9 mouse cellular contexts compared by ENCODE assay signal in the genomic region with DNA sequence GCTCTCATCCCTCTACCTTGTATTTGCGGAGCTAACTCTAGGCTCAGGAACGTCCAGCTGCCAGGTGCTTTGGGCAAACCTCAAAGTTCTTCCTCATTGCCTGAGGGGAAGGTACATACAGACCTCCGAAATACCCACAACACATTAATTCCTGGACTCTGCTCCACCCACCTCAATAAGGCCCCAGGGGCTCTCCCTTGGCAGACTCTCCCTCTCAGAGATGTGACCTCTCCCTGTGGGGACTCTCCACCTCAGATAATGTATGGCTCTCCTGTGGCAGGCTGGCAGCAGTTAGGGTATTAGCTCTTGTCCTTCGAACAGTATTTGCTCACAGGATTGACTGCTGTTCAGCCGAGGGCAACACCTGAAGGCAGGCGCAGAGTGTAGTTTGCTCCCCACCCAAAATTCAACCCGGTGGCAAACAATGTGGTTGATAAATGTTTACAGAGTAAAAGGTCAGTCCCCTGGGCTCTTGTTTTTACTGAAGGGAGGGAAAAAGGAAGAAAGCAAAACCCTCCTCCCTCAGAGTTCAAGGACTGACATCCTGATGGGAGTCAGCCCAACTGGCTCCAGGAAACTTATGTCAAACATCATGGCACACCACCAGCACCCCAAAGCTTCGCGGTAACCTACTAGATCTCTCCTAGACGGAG. TPM values are rescaled to one million over a fixed set of nuclear protein-coding genes. Genes with fewer than 3 reads are reported as not detected.
DNase-seq lines count a peak whose midpoint lies in the region; ATAC-seq and TF ChIP-seq lines count a peak whose summit lies in the region.
"Had no signal": no experiment of that assay in that cellular context is flagged by ENCODE, and none has a peak within 500 bp of the region (broad histone marks: within the 10 kb centered on the region; RNA-seq: fewer than 3 reads in every experiment).

No protein-coding gene starts in this region.

- no peaks in the 10 kb centered on the region for H3K9me3 ChIP-seq in forebrain, embryonic 11.5 days (ENCODE audit: control insufficient read depth, low read length)
- no peaks in the 10 kb centered on the region for H3K9me3 ChIP-seq in forebrain, embryonic 15.5 days
- no peaks in the 10 kb centered on the region for H3K9me3 ChIP-seq in ES-E14 (ENCODE audit: control insufficient read depth, insufficient read depth, low read depth, low read length)
- H3K9me3 ChIP-seq in intestine, embryonic 15.5 days: no peaks in the 10 kb centered on the region
- H3K9me3 ChIP-seq in midbrain, embryonic 11.5 days (ENCODE audit: control insufficient read depth, low read length): no peaks in the 10 kb centered on the region

- H3K4me2 ChIP-seq in forebrain, embryonic 11.5 days (ENCODE audit: low read depth, low read length, severe bottlenecking): peak overlapping the region; percentile 95; the same call in 1 of the 2 replicates
- H3K4me2 ChIP-seq in forebrain, embryonic 15.5 days (replicated peaks): no peak overlapping the region
- H3K4me2 ChIP-seq in intestine, embryonic 15.5 days (replicated peaks): peak overlapping the region; percentile 93
- H3K4me2 ChIP-seq in midbrain, embryonic 11.5 days: no peak overlapping the region; the same call in 1 of the 2 replicates

- H3K36me3 ChIP-seq in forebrain, embryonic 11.5 days (ENCODE audit: control insufficient read depth, insufficient read depth, low read length): no peaks in the 10 kb centered on the region
- H3K36me3 ChIP-seq in forebrain, embryonic 15.5 days: no peaks in the 10 kb centered on the region
- no peaks in the 10 kb centered on the region for H3K36me3 ChIP-seq in ES-E14 (ENCODE audit: control insufficient read depth, insufficient read depth, low read length, poor library complexity, severe bottlenecking)
- H3K36me3 ChIP-seq in intestine, embryonic 15.5 days: no peaks in the 10 kb centered on the region
- no peaks in the 10 kb centered on the region for H3K36me3 ChIP-seq in midbrain, embryonic 11.5 days (ENCODE audit: control insufficient read depth, insufficient read depth, low read length)

- WGBS in forebrain, embryonic 11.5 days: 65% methylated on average over 10 of the region's 10 CpGs
- WGBS in forebrain, embryonic 15.5 days: 59% methylated on average over 10 of the region's 10 CpGs
- WGBS in intestine, embryonic 15.5 days: 40% methylated on average over 10 of the region's 10 CpGs
- 55% methylated on average over 10 of the region's 10 CpGs for WGBS in midbrain, embryonic 11.5 days

- in situ Hi-C loops in ES-E14 (cut with MboI; ENCODE audit: low sequenced_read_pairs in 2 of 2, unreplicated experiment in 2 of 2): no loop called here

- no peak overlapping the region for H3K27ac ChIP-seq in forebrain, embryonic 11.5 days (ENCODE audit: low read depth, low read length)
- H3K27ac ChIP-seq in forebrain, embryonic 15.5 days (replicated peaks): no peak overlapping the region
- H3K27ac ChIP-seq in ES-E14 (ENCODE audit: insufficient read depth, low read depth, low read length, poor library complexity, severe bottlenecking): no peak overlapping the region
- no peak overlapping the region for H3K27ac ChIP-seq in intestine, embryonic 15.5 days
- no peak overlapping the region for H3K27ac ChIP-seq in midbrain, embryonic 11.5 days (ENCODE audit: low read depth, low read length)

- no peak for DNase-seq in forebrain, embryonic 11.5 days (ENCODE audit: low spot score)
- DNase-seq in ES-E14 (ENCODE audit: low read depth, low spot score): no peak
- peak; percentile 81 for DNase-seq in midbrain, embryonic 11.5 days (ENCODE audit: low spot score, missing footprints)
- no peak for DNase-seq in right cerebral cortex, postnatal 36 days (ENCODE audit: low spot score in 2 of 2)
- no peak for DNase-seq in thymus, postnatal 10 days (ENCODE audit: low spot score in 2 of 2)
- DNase-seq in cerebellum, postnatal 4 days (ENCODE audit: low spot score in 2 of 2): no peak
- DNase-seq: adrenal gland, adult 8-10 months had no signal

- H3K4me1 ChIP-seq in forebrain, embryonic 11.5 days (replicated peaks; ENCODE audit: control insufficient read depth, insufficient read depth, low read length): peaks cover 6% of the 10 kb centered on the region; the same call in 1 of the 2 replicates
- H3K4me1 ChIP-seq in forebrain, embryonic 15.5 days: peaks cover 30% of the 10 kb centered on the region
- H3K4me1 ChIP-seq in ES-E14 (ENCODE audit: control insufficient read depth in 2 of 2, insufficient read depth in 2 of 2, low read length in 2 of 2, poor library complexity in 1 of 2): peaks cover 6 to 21% of the 10 kb centered on the region in 2 experiments; a peak in 3 of 4 replicates
- peaks cover 23% of the 10 kb centered on the region for H3K4me1 ChIP-seq in intestine, embryonic 15.5 days (replicated peaks)
- peaks cover 12% of the 10 kb centered on the region for H3K4me1 ChIP-seq in midbrain, embryonic 11.5 days (ENCODE audit: control insufficient read depth, insufficient read depth, low read length)

- no peaks in the 10 kb centered on the region for H3K27me3 ChIP-seq in forebrain, embryonic 11.5 days (ENCODE audit: control insufficient read depth, insufficient read depth, low read length)
- H3K27me3 ChIP-seq in forebrain, embryonic 15.5 days: no peaks in the 10 kb centered on the region
- H3K27me3 ChIP-seq in intestine, embryonic 15.5 days (replicated peaks): no peaks in the 10 kb centered on the region
- no peaks in the 10 kb centered on the region for H3K27me3 ChIP-seq in midbrain, embryonic 11.5 days (ENCODE audit: control insufficient read depth, insufficient read depth, low read length)

- H3K4me3 ChIP-seq in forebrain, embryonic 11.5 days (ENCODE audit: low read depth, low read length): no peak overlapping the region
- H3K4me3 ChIP-seq in forebrain, embryonic 15.5 days: no peak overlapping the region
- H3K4me3 ChIP-seq in ES-E14 (ENCODE audit: insufficient read depth in 1 of 2, low read depth in 1 of 2, low read length in 2 of 2, poor library complexity in 1 of 2, severe bottlenecking in 1 of 2): peak overlapping the region; percentile 83 to 94; a peak in 3 of 4 replicates
- H3K4me3 ChIP-seq in intestine, embryonic 15.5 days (replicated peaks): peak overlapping the region; percentile 82
- H3K4me3 ChIP-seq in midbrain, embryonic 11.5 days (ENCODE audit: low read depth, low read length): peak overlapping the region; percentile 64; the same call in 1 of the 2 replicates

- no peak overlapping the region for H3K9ac ChIP-seq in forebrain, embryonic 11.5 days (ENCODE audit: low read length)
- no peak overlapping the region for H3K9ac ChIP-seq in forebrain, embryonic 15.5 days (replicated peaks)
- 0 out of 2 replicates have a peak overlapping the region, but pooled peaks have one; percentile 12 for H3K9ac ChIP-seq in ES-E14 (ENCODE audit: insufficient read depth, low read depth, low read length, poor library complexity, severe bottlenecking)
- H3K9ac ChIP-seq in intestine, embryonic 15.5 days: no peak overlapping the region
- no peak overlapping the region for H3K9ac ChIP-seq in midbrain, embryonic 11.5 days (ENCODE audit: low read length)

- no peak for ATAC-seq in forebrain, embryonic 11.5 days (replicated peaks; ENCODE audit: low FRiP score)
- no peak for ATAC-seq in forebrain, embryonic 15.5 days (replicated peaks)
- ATAC-seq in intestine, embryonic 15.5 days: 0 out of 2 replicates have a peak, but pooled peaks have one; percentile 3
- no peak for ATAC-seq in midbrain, embryonic 11.5 days (ENCODE audit: low FRiP score)

TF ChIP-seq in ES-E14, 5 proteins besides CTCF, POLR2A, EP300 and RAD21:
- no peak for TF ChIP-seq CHD2 (IDR thresholded peaks at IDR 0.05; ENCODE audit: low read depth, low read length)
- no peak for TF ChIP-seq HCFC1 (IDR thresholded peaks at IDR 0.05; ENCODE audit: borderline replicate concordance, insufficient read depth, low read length)
TF ChIP-seq in ES-E14: peak in this region for 0.

RNA-seq across cellular contexts. Expression of gene Pdia5, which starts 1.5 kb away (rescaled TPM):
- polyA plus RNA-seq in forebrain, embryonic 11.5 days (2014; fragmentation: Nextera tagmentation; extraction: Ambion mirVana): 7.8 and 9.3 TPM in 2 replicates
- polyA plus RNA-seq in forebrain, embryonic 15.5 days (2015; fragmentation: Nextera tagmentation; extraction: Ambion mirVana): 8.9 and 10.4 TPM in 2 replicates
- 18.6 and 20.3 TPM in 2 replicates for total RNA-seq in ES-E14 (2012; rRNA removed)
- polyA plus RNA-seq in intestine, embryonic 15.5 days (2015; fragmentation: Nextera tagmentation; extraction: Ambion mirVana): 50.1 and 59.3 TPM in 2 replicates
- polyA plus RNA-seq in midbrain, embryonic 11.5 days (2014; fragmentation: Nextera tagmentation; extraction: Ambion mirVana): 8.7 and 9.6 TPM in 2 replicates

RNA-seq across cellular contexts. Expression of gene Sema5b, which starts 51.8 kb away (rescaled TPM):
- polyA plus RNA-seq in forebrain, embryonic 11.5 days (2014; fragmentation: Nextera tagmentation; extraction: Ambion mirVana): 58.0 and 62.6 TPM in 2 replicates
- 31.5 and 34.0 TPM in 2 replicates for polyA plus RNA-seq in forebrain, embryonic 15.5 days (2015; fragmentation: Nextera tagmentation; extraction: Ambion mirVana)
- total RNA-seq in ES-E14 (2012; rRNA removed): 6.4 and 13.3 TPM in 2 replicates
- 5.8 and 7.7 TPM in 2 replicates for polyA plus RNA-seq in intestine, embryonic 15.5 days (2015; fragmentation: Nextera tagmentation; extraction: Ambion mirVana)
- polyA plus RNA-seq in midbrain, embryonic 11.5 days (2014; fragmentation: Nextera tagmentation; extraction: Ambion mirVana): 31.1 and 31.7 TPM in 2 replicates

Comparison
In these comparisons a context has a peak if more than half of its experiments do, and no peak if none do; other contexts are left out.
1. H3K4me2 ChIP-seq: peak in forebrain, embryonic 11.5 days (single experiment) and intestine, embryonic 15.5 days (single experiment); none in forebrain, embryonic 15.5 days (single experiment) and midbrain, embryonic 11.5 days (single experiment).
2. H3K4me3 ChIP-seq: peak in ES-E14 (2 of 2), intestine, embryonic 15.5 days (single experiment) and midbrain, embryonic 11.5 days (single experiment); none in forebrain, embryonic 11.5 days (single experiment) and forebrain, embryonic 15.5 days (single experiment).